Mouse (Mus musculus): ENCODE measurements at regions not wholly inside any gene's neighbourhood (a gene's known extent, or its start where the extent isn't known, plus 50 kb on each side); places are given as distances from the start of the nearest gene placed in this dataset.

- ATAC-seq (ENCODE audit: low FRiP score, low read depth) (no peak), DNase-seq (ENCODE audit: low spot score) (no peak)
- Histone ChIP-seq H3K4me3 (replicated peaks; ENCODE audit: low read length) (no peak overlapping the region), H3K9me3 (ENCODE audit: control insufficient read depth, low read length) (no peaks in the 10 kb centered on the region), H3K36me3 (ENCODE audit: control insufficient read depth, insufficient read depth, low read length) (no peaks in the 10 kb centered on the region), H3K4me1 (ENCODE audit: control insufficient read depth, insufficient read depth, low read length) (no peaks in the 10 kb centered on the region), H3K27ac (replicated peaks; ENCODE audit: low read depth, low read length) (no peak overlapping the region), H3K27me3 (ENCODE audit: control insufficient read depth, insufficient read depth, low read length) (no peaks in the 10 kb centered on the region), H3K9ac (ENCODE audit: low read depth, low read length, severe bottlenecking) (no peak overlapping the region), H3K4me2 (replicated peaks; ENCODE audit: low read depth, low read length, severe bottlenecking) (no peak overlapping the region)
- TF ChIP-seq POLR2A (IDR thresholded peaks at IDR 0.05; ENCODE audit: borderline replicate concordance, extremely low read depth, insufficient read depth, insufficient read length): no peak
- 66% methylated on average over 2 of the region's 2 CpGs for WGBS
Measured at GRCm38 (mm10) chr1:18412746-18413145, 147.8 kb upstream of the Defb41 start.

- no peaks in the 10 kb centered on the region for H3K4me1 ChIP-seq (ENCODE audit: control insufficient read depth, insufficient read depth, low read length)
- no peaks in the 10 kb centered on the region for H3K36me3 ChIP-seq (ENCODE audit: control insufficient read depth, insufficient read depth, low read length)
- H3K4me3 ChIP-seq (replicated peaks; ENCODE audit: low read length): no peak overlapping the region
- DNase-seq (ENCODE audit: low spot score) (no peak), ATAC-seq (ENCODE audit: low FRiP score, low read depth) (no peak)
- no peak overlapping the region for H3K27ac ChIP-seq (replicated peaks; ENCODE audit: low read depth, low read length)
- no peak overlapping the region for H3K4me2 ChIP-seq (replicated peaks; ENCODE audit: low read depth, low read length, severe bottlenecking)
- no peaks in the 10 kb centered on the region for H3K9me3 ChIP-seq (ENCODE audit: control insufficient read depth, low read length)
- no peak overlapping the region for H3K9ac ChIP-seq (ENCODE audit: low read depth, low read length, severe bottlenecking)
- TF ChIP-seq POLR2A (IDR thresholded peaks at IDR 0.05; ENCODE audit: borderline replicate concordance, extremely low read depth, insufficient read depth, insufficient read length): no peak
- no peaks in the 10 kb centered on the region for H3K27me3 ChIP-seq (ENCODE audit: control insufficient read depth, insufficient read depth, low read length)
Measured at GRCm38 (mm10) chr1:18389591-18389990, 124.7 kb upstream of the Defb41 start.

- H3K4me2 ChIP-seq (replicated peaks; ENCODE audit: low read depth, low read length, severe bottlenecking): no peak overlapping the region
- DNase-seq (ENCODE audit: low spot score): no peak
- no peak for ATAC-seq (ENCODE audit: low FRiP score, low read depth)
- H3K4me1 ChIP-seq (ENCODE audit: control insufficient read depth, insufficient read depth, low read length): no peaks in the 10 kb centered on the region
- no peak overlapping the region for H3K4me3 ChIP-seq (replicated peaks; ENCODE audit: low read length)
- H3K36me3 ChIP-seq (ENCODE audit: control insufficient read depth, insufficient read depth, low read length): no peaks in the 10 kb centered on the region
- WGBS: 46% methylated on average over 4 of the region's 4 CpGs
- no peak overlapping the region for H3K27ac ChIP-seq (replicated peaks; ENCODE audit: low read depth, low read length)
- no peaks in the 10 kb centered on the region for H3K9me3 ChIP-seq (ENCODE audit: control insufficient read depth, low read length)
- no peak for TF ChIP-seq POLR2A (IDR thresholded peaks at IDR 0.05; ENCODE audit: borderline replicate concordance, extremely low read depth, insufficient read depth, insufficient read length)
- H3K27me3 ChIP-seq (ENCODE audit: control insufficient read depth, insufficient read depth, low read length): no peaks in the 10 kb centered on the region
- H3K9ac ChIP-seq (ENCODE audit: low read depth, low read length, severe bottlenecking): no peak overlapping the region
Measured at GRCm38 (mm10) chr1:18384079-18384478, 119.1 kb upstream of the Defb41 start.

- ATAC-seq (ENCODE audit: low FRiP score, low read depth) (no peak), DNase-seq (ENCODE audit: low spot score) (peak; percentile 65)
- TF ChIP-seq POLR2A (IDR thresholded peaks at IDR 0.05; ENCODE audit: borderline replicate concordance, extremely low read depth, insufficient read depth, insufficient read length): no peak
- Histone ChIP-seq H3K9ac (ENCODE audit: low read depth, low read length, severe bottlenecking) (no peak overlapping the region), H3K4me1 (ENCODE audit: control insufficient read depth, insufficient read depth, low read length) (no peaks in the 10 kb centered on the region), H3K4me2 (replicated peaks; ENCODE audit: low read depth, low read length, severe bottlenecking) (no peak overlapping the region), H3K27ac (replicated peaks; ENCODE audit: low read depth, low read length) (no peak overlapping the region), H3K27me3 (ENCODE audit: control insufficient read depth, insufficient read depth, low read length) (no peaks in the 10 kb centered on the region), H3K9me3 (ENCODE audit: control insufficient read depth, low read length) (no peaks in the 10 kb centered on the region), H3K4me3 (replicated peaks; ENCODE audit: low read length) (no peak overlapping the region), H3K36me3 (ENCODE audit: control insufficient read depth, insufficient read depth, low read length) (no peaks in the 10 kb centered on the region)
- 55% methylated on average over 9 of the region's 9 CpGs for WGBS
Measured at GRCm38 (mm10) chr1:18359951-18360731, 95.2 kb upstream of the Defb41 start.

- Histone ChIP-seq H3K4me2 (replicated peaks; ENCODE audit: low read depth, low read length, severe bottlenecking) (no peak overlapping the region), H3K36me3 (ENCODE audit: control insufficient read depth, insufficient read depth, low read length) (no peaks in the 10 kb centered on the region), H3K27ac (replicated peaks; ENCODE audit: low read depth, low read length) (no peak overlapping the region), H3K4me3 (replicated peaks; ENCODE audit: low read length) (no peak overlapping the region), H3K9ac (ENCODE audit: low read depth, low read length, severe bottlenecking) (no peak overlapping the region), H3K4me1 (ENCODE audit: control insufficient read depth, insufficient read depth, low read length) (no peaks in the 10 kb centered on the region), H3K27me3 (ENCODE audit: control insufficient read depth, insufficient read depth, low read length) (no peaks in the 10 kb centered on the region), H3K9me3 (ENCODE audit: control insufficient read depth, low read length) (no peaks in the 10 kb centered on the region)
- 76% methylated on average over 1 of the region's 1 CpGs for WGBS
- no peak for DNase-seq (ENCODE audit: low spot score)
- no peak for TF ChIP-seq POLR2A (IDR thresholded peaks at IDR 0.05; ENCODE audit: borderline replicate concordance, extremely low read depth, insufficient read depth, insufficient read length)
- no peak for ATAC-seq (ENCODE audit: low FRiP score, low read depth)
Measured at GRCm38 (mm10) chr1:18338871-18339270, 73.9 kb upstream of the Defb41 start.

Data from limb, embryonic 14.5 days (tissue).